Comparison of ENCODE assay signal across 17 mouse cellular contexts in genomic region chr13:71529397-71530122, GRCm38 (mm10).
DNase-seq lines count a peak whose midpoint lies in the region; ATAC-seq and TF ChIP-seq lines count a peak whose summit lies in the region.
"Had no signal": no experiment of that assay in that cellular context is flagged by ENCODE, and none has a peak within 500 bp of the region (broad histone marks: within the 10 kb centered on the region; RNA-seq: fewer than 3 reads in every experiment).

No protein-coding gene starts in this region.

- peak; percentile 8 for DNase-seq in adrenal gland, postnatal 14 days
- DNase-seq in adrenal gland, adult 2 months: no peak
- peak; percentile 7 for DNase-seq in kidney, postnatal 10 days
- no peak for DNase-seq in kidney, adult 2 months
- DNase-seq in midbrain, embryonic 11.5 days (ENCODE audit: low spot score, missing footprints): peak; percentile 87
- DNase-seq in yolk sac, embryonic 10.5 days (ENCODE audit: low spot score): no peak
- DNase-seq: cerebellum, adult 18-20 months; right cerebral cortex, postnatal 14 days; thymus, adult 18-20 months had no signal

- no peaks in the 10 kb centered on the region for H3K9me3 ChIP-seq in midbrain, embryonic 11.5 days (ENCODE audit: control insufficient read depth, low read length)
- no peaks in the 10 kb centered on the region for H3K9me3 ChIP-seq in midbrain, embryonic 15.5 days
- H3K9me3 ChIP-seq in stomach, embryonic 16.5 days (replicated peaks; ENCODE audit: control insufficient read depth, low read length): no peaks in the 10 kb centered on the region
- H3K9me3 ChIP-seq: heart, embryonic 10.5 days; limb, embryonic 12.5 days; midbrain, embryonic 12.5 days had no signal

- H3K4me2 ChIP-seq in midbrain, embryonic 11.5 days: no peak overlapping the region
- H3K4me2 ChIP-seq in midbrain, embryonic 15.5 days: no peak overlapping the region
- H3K4me2 ChIP-seq in stomach, embryonic 16.5 days (ENCODE audit: low read depth, low read length): no peak overlapping the region
- H3K4me2 ChIP-seq: limb, embryonic 12.5 days; midbrain, embryonic 12.5 days had no signal

- peak; percentile 62 for ATAC-seq in midbrain, embryonic 11.5 days (ENCODE audit: low FRiP score)
- no peak for ATAC-seq in midbrain, embryonic 15.5 days (replicated peaks)
- ATAC-seq in stomach, embryonic 16.5 days (ENCODE audit: insufficient read depth, low FRiP score): peak; percentile 44; the same call in 1 of the 2 replicates
- ATAC-seq: Patski had no signal

- H3K9ac ChIP-seq in midbrain, embryonic 11.5 days (ENCODE audit: low read length): no peak overlapping the region
- H3K9ac ChIP-seq in midbrain, embryonic 15.5 days: no peak overlapping the region
- no peak overlapping the region for H3K9ac ChIP-seq in stomach, embryonic 16.5 days (ENCODE audit: low read length)
- H3K9ac ChIP-seq: limb, embryonic 12.5 days; midbrain, embryonic 12.5 days had no signal

- H3K27me3 ChIP-seq in kidney, adult 2 months (replicated peaks; ENCODE audit: control insufficient read depth, insufficient read depth, low read length): no peaks in the 10 kb centered on the region
- H3K27me3 ChIP-seq in midbrain, embryonic 11.5 days (ENCODE audit: control insufficient read depth, insufficient read depth, low read length): no peaks in the 10 kb centered on the region
- no peaks in the 10 kb centered on the region for H3K27me3 ChIP-seq in midbrain, embryonic 15.5 days (replicated peaks)
- no peaks in the 10 kb centered on the region for H3K27me3 ChIP-seq in stomach, embryonic 16.5 days (ENCODE audit: control insufficient read depth, insufficient read depth, low read length)
- H3K27me3 ChIP-seq: Patski had no signal

- H3K27ac ChIP-seq in kidney, adult 2 months (ENCODE audit: insufficient read depth, low read depth, low read length): no peak overlapping the region
- no peak overlapping the region for H3K27ac ChIP-seq in midbrain, embryonic 11.5 days (ENCODE audit: low read depth, low read length)
- H3K27ac ChIP-seq in midbrain, embryonic 15.5 days: no peak overlapping the region
- no peak overlapping the region for H3K27ac ChIP-seq in stomach, embryonic 16.5 days (ENCODE audit: low read length)
- H3K27ac ChIP-seq: heart, embryonic 10.5 days; layer of hippocampus, adult 2 months; left cerebral cortex, adult 2 months; limb, embryonic 12.5 days; midbrain, embryonic 12.5 days had no signal

- no peak for TF ChIP-seq POLR2A in kidney, adult 2 months (IDR thresholded peaks at IDR 0.05; ENCODE audit: low read depth, low read length)

- H3K4me3 ChIP-seq in kidney, adult 2 months (ENCODE audit: insufficient read depth, low read depth, low read length): no peak overlapping the region
- no peak overlapping the region for H3K4me3 ChIP-seq in midbrain, embryonic 11.5 days (ENCODE audit: low read depth, low read length)
- no peak overlapping the region for H3K4me3 ChIP-seq in midbrain, embryonic 15.5 days
- no peak overlapping the region for H3K4me3 ChIP-seq in stomach, embryonic 16.5 days (replicated peaks; ENCODE audit: low read length)
- H3K4me3 ChIP-seq: heart, embryonic 10.5 days; layer of hippocampus, adult 2 months; left cerebral cortex, adult 2 months; limb, embryonic 12.5 days; midbrain, embryonic 12.5 days had no signal

- H3K36me3 ChIP-seq in kidney, adult 2 months (ENCODE audit: control insufficient read depth, insufficient read depth, low read length): no peaks in the 10 kb centered on the region
- H3K36me3 ChIP-seq in midbrain, embryonic 11.5 days (ENCODE audit: control insufficient read depth, insufficient read depth, low read length): no peaks in the 10 kb centered on the region
- no peaks in the 10 kb centered on the region for H3K36me3 ChIP-seq in midbrain, embryonic 15.5 days (replicated peaks)
- no peaks in the 10 kb centered on the region for H3K36me3 ChIP-seq in stomach, embryonic 16.5 days (ENCODE audit: control insufficient read depth, insufficient read depth, low read length)
- H3K36me3 ChIP-seq: heart, embryonic 10.5 days; limb, embryonic 12.5 days; midbrain, embryonic 12.5 days had no signal

- 47% methylated on average over 14 of the region's 14 CpGs for WGBS in kidney, adult 2 months
- WGBS in midbrain, embryonic 11.5 days: 28% methylated on average over 14 of the region's 14 CpGs
- 26% methylated on average over 14 of the region's 14 CpGs for WGBS in midbrain, embryonic 15.5 days
- WGBS in stomach, embryonic 16.5 days: 44% methylated on average over 14 of the region's 14 CpGs

- no peaks in the 10 kb centered on the region for H3K4me1 ChIP-seq in kidney, adult 2 months (ENCODE audit: control insufficient read depth, insufficient read depth, low read length)
- H3K4me1 ChIP-seq in midbrain, embryonic 11.5 days (ENCODE audit: control insufficient read depth, insufficient read depth, low read length): peaks cover 2% of the 10 kb centered on the region
- no peaks in the 10 kb centered on the region for H3K4me1 ChIP-seq in midbrain, embryonic 15.5 days
- no peaks in the 10 kb centered on the region for H3K4me1 ChIP-seq in stomach, embryonic 16.5 days (ENCODE audit: control insufficient read depth, insufficient read depth, low read length)

- no peak for TF ChIP-seq CTCF in kidney, adult 2 months (conservative IDR thresholded peaks at IDR 0.05; ENCODE audit: insufficient read depth, insufficient read length, low read depth, low read length)

Comparison
In these comparisons a context has a peak if more than half of its experiments do, and no peak if none do; other contexts are left out.
1. DNase-seq: peak in adrenal gland, postnatal 14 days (single experiment), kidney, postnatal 10 days (single experiment) and midbrain, embryonic 11.5 days (single experiment); none in adrenal gland, adult 2 months (single experiment), kidney, adult 2 months (single experiment) and yolk sac, embryonic 10.5 days (single experiment).